Mouse (Mus musculus): ENCODE measurements around the gene Btbd11. TPM values are rescaled to one million over a fixed set of nuclear protein-coding genes. Genes with fewer than 3 reads are reported as not detected.

The Btbd11 gene
- polyA plus RNA-seq, 1 experiment from 2014 or later, result 7.5 TPM

DNA sequence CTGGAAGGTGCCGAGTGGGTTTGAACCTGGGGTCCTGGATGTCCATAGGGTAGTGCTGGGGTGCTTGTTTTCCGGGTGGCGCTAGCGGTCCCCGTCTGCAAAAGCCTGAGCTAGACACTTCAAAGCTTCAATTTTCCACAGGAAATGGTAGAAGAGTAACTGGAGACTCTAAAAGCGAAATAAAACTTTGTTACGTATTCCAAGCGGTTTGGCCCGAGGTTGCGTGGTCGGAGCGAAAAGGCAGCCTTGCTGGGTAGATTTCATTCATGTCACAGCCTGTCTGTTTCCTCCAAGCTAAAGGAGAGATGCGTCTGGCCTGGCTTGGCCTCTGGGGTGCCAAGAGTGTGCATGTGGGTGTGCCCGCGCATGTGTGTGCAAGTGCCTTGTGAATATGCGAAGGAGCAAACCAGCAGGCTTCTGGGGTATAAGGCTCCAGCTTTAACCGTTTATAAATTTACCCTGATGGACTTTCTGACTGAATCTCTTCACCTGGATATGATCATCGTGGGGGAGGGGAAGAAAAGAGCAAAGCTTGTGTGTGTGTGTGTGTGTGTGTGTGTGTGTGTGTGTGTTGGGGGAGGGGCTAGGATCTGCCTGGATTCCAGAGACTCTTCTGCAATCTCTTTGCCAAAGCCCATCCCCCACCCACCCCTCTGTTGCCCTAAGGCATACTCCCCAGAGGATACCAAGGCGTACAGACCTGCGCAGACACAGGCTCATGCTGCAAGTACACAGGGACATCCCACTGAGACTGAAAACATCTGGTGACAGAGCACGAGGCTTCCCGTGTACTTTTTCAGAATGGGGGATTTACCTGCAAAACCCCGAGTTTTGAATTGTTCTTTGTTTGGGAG, 2.9 kb downstream of the Btbd11 start:
- Histone ChIP-seq H3K9ac (ENCODE audit: low read length) (no peak overlapping the region), H3K27ac (replicated peaks; ENCODE audit: low read depth, low read length) (no peak overlapping the region), H3K27me3 (ENCODE audit: control insufficient read depth, insufficient read depth, low read length) (0 out of 2 replicates have a peak, but pooled peaks cover 3% of the 10 kb centered on the region), H3K4me3 (ENCODE audit: low read depth, low read length) (peak overlapping the region; percentile 62; the same call in 1 of the 2 replicates), H3K9me3 (ENCODE audit: control insufficient read depth, low read length) (no peaks in the 10 kb centered on the region), H3K4me2 (ENCODE audit: low read depth, severe bottlenecking) (peak overlapping the region; percentile 99), H3K36me3 (ENCODE audit: control insufficient read depth, insufficient read depth, low read length) (no peaks in the 10 kb centered on the region), H3K4me1 (ENCODE audit: control insufficient read depth, insufficient read depth, low read length) (peaks cover 16% of the 10 kb centered on the region; the same call in 1 of the 2 replicates)
- no peak for ATAC-seq (ENCODE audit: insufficient number of reproducible peaks, low FRiP score, low TSS enrichment, low read depth)
- 41% methylated on average over 23 of the region's 23 CpGs for WGBS
- DNase-seq (ENCODE audit: low spot score), result peak; percentile 42

DNA sequence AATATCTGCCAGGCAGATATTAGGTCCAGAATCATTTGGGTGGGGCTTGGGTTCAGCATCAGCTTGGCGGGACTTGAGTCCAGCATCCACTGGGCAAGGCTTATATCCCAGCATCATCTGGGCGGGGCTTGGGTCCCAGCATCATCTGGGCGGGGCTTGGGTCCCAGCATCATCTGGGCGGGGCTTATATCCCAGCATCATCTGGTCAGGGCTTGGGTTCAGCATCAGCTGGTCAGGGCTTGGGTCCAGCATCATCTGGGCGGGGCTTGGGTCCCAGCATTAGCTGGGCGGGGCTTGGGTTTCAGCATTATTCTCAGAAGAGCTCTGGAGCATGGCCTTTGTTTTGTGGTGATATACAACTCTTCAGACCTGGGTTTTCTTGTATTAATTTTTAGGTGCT, 6.4 kb downstream of the Btbd11 start:
- Histone ChIP-seq H3K4me2 (ENCODE audit: low read depth, severe bottlenecking) (no peak overlapping the region), H3K4me1 (ENCODE audit: control insufficient read depth, insufficient read depth, low read length) (peaks cover 16% of the 10 kb centered on the region; the same call in 1 of the 2 replicates), H3K36me3 (ENCODE audit: control insufficient read depth, insufficient read depth, low read length) (no peaks in the 10 kb centered on the region), H3K9me3 (ENCODE audit: control insufficient read depth, low read length) (no peaks in the 10 kb centered on the region), H3K27me3 (ENCODE audit: control insufficient read depth, insufficient read depth, low read length) (0 out of 2 replicates have a peak, but pooled peaks cover 3% of the 10 kb centered on the region), H3K4me3 (ENCODE audit: low read depth, low read length) (no peak overlapping the region), H3K9ac (ENCODE audit: low read length) (no peak overlapping the region), H3K27ac (replicated peaks; ENCODE audit: low read depth, low read length) (no peak overlapping the region)
- WGBS, result 72% methylated on average over 6 of the region's 6 CpGs
- DNase-seq (ENCODE audit: low spot score) (no peak), ATAC-seq (ENCODE audit: insufficient number of reproducible peaks, low FRiP score, low TSS enrichment, low read depth) (no peak)

DNA sequence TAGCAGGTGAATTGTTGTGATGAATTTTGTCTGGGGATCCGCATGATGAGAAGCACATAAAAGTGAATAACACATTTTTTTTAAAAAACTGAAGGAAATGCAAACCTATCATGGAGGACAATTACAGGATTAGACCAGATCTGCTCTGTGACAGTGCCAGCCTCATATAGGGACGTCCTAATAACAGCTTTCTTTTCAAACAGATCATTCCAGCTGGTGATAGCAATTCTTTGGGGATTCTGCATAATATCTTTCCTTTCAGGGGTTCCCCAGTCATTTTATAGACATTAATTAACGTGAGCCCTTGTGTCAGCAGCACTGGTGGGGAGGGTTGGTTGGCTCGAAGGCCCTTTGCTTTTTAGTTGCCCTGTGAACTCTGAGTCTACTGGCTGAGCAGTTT, 7.9 kb downstream of the Btbd11 start:
- no peak overlapping the region for H3K4me2 ChIP-seq (ENCODE audit: low read depth, severe bottlenecking)
- no peak for DNase-seq (ENCODE audit: low spot score)
- no peak overlapping the region for H3K4me3 ChIP-seq (ENCODE audit: low read depth, low read length)
- WGBS, result 64% methylated on average over 4 of the region's 4 CpGs
- no peaks in the 10 kb centered on the region for H3K9me3 ChIP-seq (ENCODE audit: control insufficient read depth, low read length)
- no peaks in the 10 kb centered on the region for H3K27me3 ChIP-seq (ENCODE audit: control insufficient read depth, insufficient read depth, low read length)
- H3K4me1 ChIP-seq (ENCODE audit: control insufficient read depth, insufficient read depth, low read length), result peaks cover 6% of the 10 kb centered on the region; the same call in 1 of the 2 replicates
- H3K27ac ChIP-seq (replicated peaks; ENCODE audit: low read depth, low read length), result no peak overlapping the region
- no peaks in the 10 kb centered on the region for H3K36me3 ChIP-seq (ENCODE audit: control insufficient read depth, insufficient read depth, low read length)
- no peak overlapping the region for H3K9ac ChIP-seq (ENCODE audit: low read length)
- no peak for ATAC-seq (ENCODE audit: insufficient number of reproducible peaks, low FRiP score, low TSS enrichment, low read depth)

DNA sequence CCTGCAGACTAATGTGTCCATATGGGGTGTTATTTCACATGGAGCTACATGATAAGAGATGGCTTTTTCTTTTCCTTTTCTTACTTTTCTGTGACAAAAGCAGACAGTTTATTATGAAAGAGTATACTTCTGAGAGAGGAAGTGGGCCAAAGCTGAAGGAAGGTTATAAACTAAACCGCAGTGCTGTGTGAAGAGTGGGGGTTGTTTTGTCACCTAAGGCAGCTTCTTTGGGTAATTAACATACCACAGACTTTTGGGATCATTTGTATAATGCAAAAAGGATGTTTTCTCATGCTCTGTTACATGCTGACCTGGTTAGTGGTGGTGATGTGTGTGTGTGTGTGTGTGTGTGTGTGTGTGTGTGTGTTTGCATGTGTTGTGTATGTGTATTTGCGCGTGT, 24.5 kb downstream of the Btbd11 start:
- H3K9me3 ChIP-seq (ENCODE audit: control insufficient read depth, low read length), result no peaks in the 10 kb centered on the region

DNA sequence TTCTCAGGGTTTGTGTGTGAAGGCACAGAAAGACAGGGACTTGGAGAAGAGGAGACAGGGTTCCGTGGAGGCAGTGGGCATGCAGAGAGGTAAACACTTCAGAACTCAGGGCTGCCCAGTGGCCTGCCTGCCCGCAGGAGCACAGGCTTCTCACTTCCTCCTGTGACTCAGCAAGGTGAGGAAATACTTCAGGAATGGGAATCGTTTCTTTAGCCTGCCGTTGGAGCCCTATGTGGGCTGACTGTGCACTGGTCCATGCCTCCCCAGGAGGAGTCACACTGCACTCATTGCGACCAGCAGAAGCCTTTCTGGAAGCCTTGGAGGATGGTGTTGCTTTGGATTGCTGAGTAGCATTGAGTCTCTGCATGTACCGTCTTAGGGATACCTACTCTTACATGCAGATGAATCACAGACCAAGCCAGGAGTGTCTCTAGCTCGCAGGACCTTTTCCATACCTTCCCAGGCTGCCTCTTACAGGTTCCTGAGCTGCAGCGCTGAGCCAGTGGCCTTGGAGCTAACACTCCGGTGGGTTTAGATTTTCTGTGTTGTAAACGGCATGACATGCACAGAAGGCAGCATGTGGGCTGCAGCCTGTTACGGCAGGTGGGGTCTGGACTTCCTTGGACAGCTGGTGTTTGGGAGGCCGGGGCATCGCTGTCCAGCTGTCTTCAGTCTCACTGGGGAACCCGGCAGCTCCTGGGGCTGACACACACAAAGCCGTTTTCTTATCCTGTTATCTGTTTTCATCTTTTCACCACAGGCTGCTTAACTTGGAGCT, 34.4 kb downstream of the Btbd11 start:
- H3K27ac ChIP-seq (replicated peaks; ENCODE audit: low read depth, low read length), result no peak overlapping the region
- no peaks in the 10 kb centered on the region for H3K27me3 ChIP-seq (ENCODE audit: control insufficient read depth, insufficient read depth, low read length)
- no peak overlapping the region for H3K9ac ChIP-seq (ENCODE audit: low read length)
- no peak overlapping the region for H3K4me2 ChIP-seq (ENCODE audit: low read depth, severe bottlenecking)
- 68% methylated on average over 15 of the region's 15 CpGs for WGBS
- no peak for DNase-seq (ENCODE audit: low spot score)
- H3K36me3 ChIP-seq (ENCODE audit: control insufficient read depth, insufficient read depth, low read length), result no peaks in the 10 kb centered on the region
- H3K4me3 ChIP-seq (ENCODE audit: low read depth, low read length), result no peak overlapping the region
- H3K9me3 ChIP-seq (ENCODE audit: control insufficient read depth, low read length), result no peaks in the 10 kb centered on the region
- no peak for ATAC-seq (ENCODE audit: insufficient number of reproducible peaks, low FRiP score, low TSS enrichment, low read depth)
- no peaks in the 10 kb centered on the region for H3K4me1 ChIP-seq (ENCODE audit: control insufficient read depth, insufficient read depth, low read length)

More for the DNA sequence above, 24.5 kb downstream of the Btbd11 start:
- Histone ChIP-seq H3K27ac (replicated peaks; ENCODE audit: low read depth, low read length) (no peak overlapping the region), H3K4me2 (ENCODE audit: low read depth, severe bottlenecking) (no peak overlapping the region), H3K36me3 (ENCODE audit: control insufficient read depth, insufficient read depth, low read length) (no peaks in the 10 kb centered on the region), H3K9ac (ENCODE audit: low read length) (no peak overlapping the region), H3K4me3 (ENCODE audit: low read depth, low read length) (no peak overlapping the region), H3K27me3 (ENCODE audit: control insufficient read depth, insufficient read depth, low read length) (no peaks in the 10 kb centered on the region), H3K4me1 (ENCODE audit: control insufficient read depth, insufficient read depth, low read length) (no peaks in the 10 kb centered on the region)
- no peak for DNase-seq (ENCODE audit: low spot score)
- no peak for ATAC-seq (ENCODE audit: insufficient number of reproducible peaks, low FRiP score, low TSS enrichment, low read depth)
- 79% methylated on average over 3 of the region's 3 CpGs for whole genome bisulfite sequencing

DNA sequence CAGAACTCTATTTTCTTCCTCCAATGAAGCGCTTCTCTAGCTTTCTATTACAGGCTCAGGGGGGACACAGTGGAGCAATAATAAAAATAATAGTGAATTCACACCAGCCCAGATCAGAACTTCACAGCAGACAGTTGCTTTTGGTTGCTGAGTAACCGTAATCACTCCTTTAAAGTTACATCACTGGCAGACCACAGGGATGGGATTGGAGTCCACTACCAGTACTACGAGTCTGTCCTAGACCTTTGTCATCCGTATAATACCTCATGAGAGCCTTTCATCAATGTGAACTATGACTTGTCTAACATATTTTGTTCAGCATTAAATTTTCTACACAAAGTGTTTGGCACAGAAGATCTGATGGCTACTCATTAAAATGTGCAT, 35.0 kb downstream of the Btbd11 start:
- Histone ChIP-seq H3K27me3 (ENCODE audit: control insufficient read depth, insufficient read depth, low read length) (no peaks in the 10 kb centered on the region), H3K27ac (replicated peaks; ENCODE audit: low read depth, low read length) (no peak overlapping the region), H3K9me3 (ENCODE audit: control insufficient read depth, low read length) (no peaks in the 10 kb centered on the region), H3K4me3 (ENCODE audit: low read depth, low read length) (no peak overlapping the region), H3K9ac (ENCODE audit: low read length) (no peak overlapping the region), H3K4me2 (ENCODE audit: low read depth, severe bottlenecking) (no peak overlapping the region), H3K36me3 (ENCODE audit: control insufficient read depth, insufficient read depth, low read length) (no peaks in the 10 kb centered on the region), H3K4me1 (ENCODE audit: control insufficient read depth, insufficient read depth, low read length) (no peaks in the 10 kb centered on the region)
- ATAC-seq (ENCODE audit: insufficient number of reproducible peaks, low FRiP score, low TSS enrichment, low read depth), result no peak
- DNase-seq (ENCODE audit: low spot score), result no peak
- WGBS, result 81% methylated on average over 4 of the region's 4 CpGs

DNA sequence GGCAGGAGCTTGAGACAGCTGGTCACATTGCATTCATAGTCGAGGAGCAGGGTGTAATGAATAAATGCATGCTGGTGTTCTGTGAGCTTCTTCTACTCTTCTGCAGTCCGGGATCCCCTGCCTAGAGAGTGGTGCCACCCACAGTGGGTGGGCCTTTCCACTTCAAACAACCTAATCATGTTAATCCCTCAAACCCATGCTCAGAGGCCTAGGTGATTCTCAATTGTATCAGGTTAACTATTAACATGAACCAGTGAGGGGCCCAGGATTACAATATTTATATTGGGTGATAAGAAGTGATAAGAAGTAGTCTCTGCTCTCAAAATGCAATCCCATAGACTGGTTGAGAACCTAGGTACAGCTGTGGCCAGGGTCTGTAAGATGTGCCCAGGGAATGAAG, 39.1 kb downstream of the Btbd11 start:
- no peaks in the 10 kb centered on the region for H3K4me1 ChIP-seq (ENCODE audit: control insufficient read depth, insufficient read depth, low read length)
- H3K4me2 ChIP-seq (ENCODE audit: low read depth, severe bottlenecking), result no peak overlapping the region
- H3K4me3 ChIP-seq (ENCODE audit: low read depth, low read length), result no peak overlapping the region
- no peaks in the 10 kb centered on the region for H3K27me3 ChIP-seq (ENCODE audit: control insufficient read depth, insufficient read depth, low read length)
- 81% methylated on average over 2 of the region's 2 CpGs for WGBS
- ATAC-seq (ENCODE audit: insufficient number of reproducible peaks, low FRiP score, low TSS enrichment, low read depth) (no peak), DNase-seq (ENCODE audit: low spot score) (no peak)
- no peaks in the 10 kb centered on the region for H3K9me3 ChIP-seq (ENCODE audit: control insufficient read depth, low read length)
- H3K36me3 ChIP-seq (ENCODE audit: control insufficient read depth, insufficient read depth, low read length), result no peaks in the 10 kb centered on the region
- H3K9ac ChIP-seq (ENCODE audit: low read length), result no peak overlapping the region
- no peak overlapping the region for H3K27ac ChIP-seq (replicated peaks; ENCODE audit: low read depth, low read length)

DNA sequence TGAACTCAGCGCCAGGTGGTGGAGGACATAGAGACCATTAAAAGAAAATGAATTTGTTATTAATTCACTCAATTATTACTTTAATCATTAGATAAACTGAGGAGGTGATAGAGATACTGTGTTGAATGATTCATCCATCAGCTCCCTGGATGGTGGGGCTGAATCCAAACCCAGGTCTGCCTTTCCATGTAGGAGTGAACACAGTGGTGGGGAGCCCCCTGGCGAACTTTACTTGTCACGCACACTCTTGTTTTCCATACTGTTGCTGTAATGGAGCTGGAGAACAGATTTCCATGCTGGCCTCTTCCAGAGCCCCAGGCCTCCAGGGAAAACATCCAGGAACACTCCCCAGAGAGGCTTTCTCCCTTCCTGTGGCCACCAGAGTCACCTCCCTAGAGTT, 50.6 kb downstream of the Btbd11 start:
- no peaks in the 10 kb centered on the region for H3K36me3 ChIP-seq (ENCODE audit: control insufficient read depth, insufficient read depth, low read length)
- H3K9me3 ChIP-seq (ENCODE audit: control insufficient read depth, low read length), result no peaks in the 10 kb centered on the region
- H3K27ac ChIP-seq (replicated peaks; ENCODE audit: low read depth, low read length), result no peak overlapping the region
- no peaks in the 10 kb centered on the region for H3K4me1 ChIP-seq (ENCODE audit: control insufficient read depth, insufficient read depth, low read length)
- no peaks in the 10 kb centered on the region for H3K27me3 ChIP-seq (ENCODE audit: control insufficient read depth, insufficient read depth, low read length)
- ATAC-seq (ENCODE audit: insufficient number of reproducible peaks, low FRiP score, low TSS enrichment, low read depth) (no peak), DNase-seq (ENCODE audit: low spot score) (no peak)
- H3K4me3 ChIP-seq (ENCODE audit: low read depth, low read length), result no peak overlapping the region
- no peak overlapping the region for H3K4me2 ChIP-seq (ENCODE audit: low read depth, severe bottlenecking)
- no peak overlapping the region for H3K9ac ChIP-seq (ENCODE audit: low read length)
- WGBS, result 85% methylated on average over 3 of the region's 3 CpGs
